Mouse (Mus musculus) embryonic facial prominence, embryonic 10.5 days (tissue): ENCODE data around the gene Scgb2b3. TPM values are rescaled to one million over a fixed set of nuclear protein-coding genes. Genes with fewer than 3 reads are reported as not detected.

Source experiments
- DNase-seq: peaks from one replicate; pipeline ENCODE4 v3.0.0-alpha.2; 2017; ENCODE audit warnings: low spot score
- H3K27ac ChIP-seq: fragments of 300-500 bp; sonication (generic); replicated peaks from 2 replicates; pipeline ENCODE4 v1.5.1; 2016; ENCODE audit warnings: mild to moderate bottlenecking
- H3K27me3 ChIP-seq: fragments of 300-500 bp; sonication (generic); replicated peaks from 2 replicates; pipeline ENCODE4 v1.6.1; 2016; ENCODE audit warnings: low read depth, mild to moderate bottlenecking; ENCODE audit not compliant: poor library complexity, severe bottlenecking
- H3K36me3 ChIP-seq: fragments of 300-500 bp; sonication (generic); replicated peaks from 2 replicates; pipeline ENCODE4 v1.6.1; 2016; ENCODE audit warnings: mild to moderate bottlenecking, moderate library complexity
- H3K4me1 ChIP-seq: fragments of 300-500 bp; sonication (generic); 2 replicates; pipeline ENCODE4 v1.6.1; 2016
- H3K4me3 ChIP-seq: fragments of 300-500 bp; sonication (generic); 2 replicates; pipeline ENCODE4 v1.5.1; 2016; ENCODE audit warnings: mild to moderate bottlenecking, moderate library complexity
- H3K9me3 ChIP-seq: fragments of 300-500 bp; sonication (generic); 2 replicates; pipeline ENCODE4 v1.6.1; 2016; ENCODE audit warnings: mild to moderate bottlenecking
- WGBS: fragments of 180-500 bp; shearing (Covaris S2); methylation state at CpG from one replicate; pipeline ENCODE4 v1.1.7; 2016; 5-methylcytosine and 5-hydroxymethylcytosine counted together
- polyA plus RNA-seq: library from polyadenylated mRNA; unstranded; fragments of >200 nt; fragmentation: Nextera tagmentation; extraction: Ambion mirVana; gene quantifications from 2 replicates; pipeline ENCODE4 v1.2.1, GENCODE M21; 2016

Gene Scgb2b3
- not detected in 2 replicates for polyA plus RNA-seq

- Histone ChIP-seq H3K9me3 (peaks cover 67% of the 10 kb centered on the region), H3K4me1 (no peaks in the 10 kb centered on the region), H3K36me3 (no peaks in the 10 kb centered on the region), H3K27ac (no peak within 1 kb of the TSS), H3K4me3 (no peak within 1 kb of the TSS), H3K27me3 (no peaks in the 10 kb centered on the region)
- DNase-seq: no peak
- WGBS: 72% methylated on average over 4 of the region's 4 CpGs
These were observed at the start of gene Scgb2b3 for GRCm38 (mm10) chr7:31362022-31362560. Gene Scgb2b3 (minus strand): TSS chr7:31362072.

DNA sequence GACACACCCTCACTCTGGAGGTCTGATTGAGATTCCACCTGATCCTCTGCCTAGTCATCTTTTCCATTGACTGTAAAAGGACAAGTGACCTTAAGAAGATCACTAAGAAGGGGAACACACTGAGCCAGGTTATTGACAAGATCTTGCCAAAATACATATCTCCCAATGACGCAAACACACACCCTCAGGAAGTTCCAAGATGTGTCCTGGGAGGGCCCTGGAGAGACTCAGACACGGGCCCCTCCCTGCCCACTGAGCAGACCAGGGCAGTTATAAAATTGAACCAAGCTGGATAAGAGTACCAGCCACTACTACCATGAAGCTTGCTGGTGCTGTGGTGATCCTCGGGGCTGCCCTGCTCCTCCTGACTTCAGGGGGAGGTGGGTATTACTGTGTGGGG, 13.4 kb upstream of the Scgb2b3 start, which contains the start of gene Scgb1b3:
TSS of gene Scgb1b3 (plus strand) at position 301 of the 400 bp plus-strand sequence.
- 80% methylated on average over 3 of the region's 3 CpGs for WGBS
- DNase-seq: no peak
- no peaks in the 10 kb centered on the region for H3K4me1 ChIP-seq
- H3K27ac ChIP-seq: no peak within 1 kb of the TSS
- no peaks in the 10 kb centered on the region for H3K36me3 ChIP-seq
- H3K9me3 ChIP-seq: peaks cover 57% of the 10 kb centered on the region
- H3K4me3 ChIP-seq: no peak within 1 kb of the TSS
- H3K27me3 ChIP-seq: no peaks in the 10 kb centered on the region

Other genes starting within 250 kb of the Scgb2b3 start
- 4.0 and 4.3 TPM in 2 replicates for gene Hpn, start 246.8 kb downstream of the Scgb2b3 start, polyA plus RNA-seq
- 1.2 and 1.3 TPM in 2 replicates for gene Scn1b, start 235.1 kb downstream of the Scgb2b3 start, polyA plus RNA-seq
- 96.1 and 102 TPM in 2 replicates for gene Gramd1a, start 206.2 kb downstream of the Scgb2b3 start, polyA plus RNA-seq
- gene Scgb2b2, start 71.6 kb downstream of the Scgb2b3 start, polyA plus RNA-seq: not detected in 2 replicates
- gene Scgb1b2, start 70.3 kb downstream of the Scgb2b3 start, polyA plus RNA-seq: not detected in 2 replicates
- not detected in 2 replicates for gene Scgb1b3, start 13.5 kb upstream of the Scgb2b3 start, polyA plus RNA-seq